Mouse (Mus musculus): ENCODE data around the gene Ogn.

Ogn gene

DNA sequence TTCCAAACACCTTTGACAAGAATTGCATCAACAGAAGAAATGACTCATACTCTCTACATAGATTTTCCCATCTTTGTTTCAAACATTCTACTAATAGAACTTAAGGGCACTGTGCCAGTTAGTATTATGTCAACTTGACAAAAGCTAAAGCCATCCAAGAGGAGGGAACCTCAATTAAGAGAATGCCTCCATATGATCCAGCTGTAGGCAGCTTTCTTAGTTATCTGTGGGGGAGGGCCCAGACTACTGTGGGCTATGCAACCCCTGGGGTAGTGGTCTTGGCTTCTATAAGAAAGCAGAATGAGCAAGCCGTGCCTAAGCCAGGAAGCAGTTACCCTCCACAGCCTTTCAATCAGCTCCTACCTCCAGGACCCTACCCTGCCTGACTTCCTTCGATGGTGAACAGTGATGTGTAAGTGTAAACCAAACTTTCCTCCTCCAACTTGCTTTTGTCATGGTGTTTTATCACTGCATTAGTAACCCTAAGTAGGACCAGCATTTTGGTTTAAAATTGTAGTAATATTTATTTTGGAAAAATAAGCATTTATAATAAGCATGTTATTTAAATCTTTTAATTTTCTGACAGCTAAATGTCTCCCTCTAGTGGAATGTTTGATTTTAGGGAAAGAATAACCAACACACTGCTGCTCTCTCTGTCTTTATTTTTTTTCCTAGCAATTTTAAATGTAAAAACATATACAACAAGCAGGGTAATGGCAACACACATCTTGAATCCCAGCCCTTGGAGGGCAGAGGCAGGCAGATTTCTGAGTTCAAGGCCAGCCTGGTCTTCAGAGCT is 37.1 kb downstream of the Ogn start:
- no peak for DNase-seq (ENCODE audit: low spot score in 2 of 2)

DNA sequence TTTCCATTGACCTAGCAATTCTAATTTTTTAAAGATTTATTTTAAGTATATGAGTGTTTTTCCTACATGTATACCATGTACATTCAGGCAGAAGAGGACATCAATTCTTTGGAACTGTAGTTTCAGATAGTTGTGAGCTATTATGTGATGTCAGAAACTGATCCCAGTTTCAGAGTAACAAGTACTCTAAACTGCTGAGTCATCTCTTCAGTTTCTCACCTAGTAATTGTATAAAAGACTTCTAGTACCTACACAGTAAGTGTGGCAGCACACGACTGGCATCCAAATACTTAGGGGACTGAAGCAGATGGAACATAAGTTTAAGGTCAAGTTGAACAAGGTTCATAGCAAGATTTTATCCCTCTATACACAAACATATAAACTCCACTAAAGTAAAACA is 38.2 kb downstream of the Ogn start:
- no peak for DNase-seq (ENCODE audit: low spot score in 2 of 2)

DNA sequence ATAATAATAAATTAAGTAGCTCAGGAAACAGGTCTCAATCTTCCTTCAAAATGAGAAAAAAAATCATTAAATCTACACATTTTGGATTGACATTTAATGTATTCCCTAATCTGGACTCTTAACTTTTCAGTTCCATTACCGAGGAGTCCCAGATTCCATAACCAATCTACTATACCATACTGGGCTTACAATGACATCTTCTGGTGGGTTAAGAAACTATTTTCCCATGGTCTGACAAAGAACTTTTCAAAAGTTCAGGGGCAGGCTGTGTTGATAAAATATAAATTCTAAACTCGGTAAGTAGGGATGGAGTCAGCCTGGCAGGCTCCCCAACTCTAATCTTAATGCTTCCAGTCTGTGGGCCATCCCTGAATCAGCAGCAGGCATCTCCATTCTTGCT is 43.3 kb downstream of the Ogn start:
- DNase-seq (ENCODE audit: low spot score in 2 of 2) = no peak

DNA sequence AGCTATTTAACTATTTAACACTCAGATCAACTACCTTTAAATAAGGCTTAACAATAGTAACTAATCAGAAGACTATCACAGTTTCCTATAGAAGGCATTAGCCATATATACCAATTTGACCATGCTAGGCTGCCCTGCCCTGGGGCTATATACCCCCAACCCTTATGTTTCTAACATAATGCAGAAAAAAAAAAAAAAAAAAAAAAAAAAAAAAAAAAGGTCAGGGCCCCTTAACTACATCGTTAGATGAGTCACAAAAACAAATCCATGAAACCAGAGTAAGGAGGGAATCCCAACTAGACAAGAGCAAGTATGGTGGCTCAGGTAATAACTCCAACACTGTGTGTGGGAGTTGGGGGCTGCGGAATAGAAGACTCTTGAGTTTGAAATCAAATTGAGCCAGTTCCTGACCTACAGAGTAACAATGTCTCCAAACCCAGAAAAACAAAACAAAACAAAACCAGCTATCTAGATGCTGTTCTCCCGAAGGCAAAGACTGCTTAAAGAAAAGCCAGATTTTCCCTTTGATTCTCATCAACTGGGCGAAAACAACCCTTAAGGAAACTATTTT is 44.0 kb downstream of the Ogn start:
- no peak for DNase-seq (ENCODE audit: low spot score in 2 of 2)

DNA sequence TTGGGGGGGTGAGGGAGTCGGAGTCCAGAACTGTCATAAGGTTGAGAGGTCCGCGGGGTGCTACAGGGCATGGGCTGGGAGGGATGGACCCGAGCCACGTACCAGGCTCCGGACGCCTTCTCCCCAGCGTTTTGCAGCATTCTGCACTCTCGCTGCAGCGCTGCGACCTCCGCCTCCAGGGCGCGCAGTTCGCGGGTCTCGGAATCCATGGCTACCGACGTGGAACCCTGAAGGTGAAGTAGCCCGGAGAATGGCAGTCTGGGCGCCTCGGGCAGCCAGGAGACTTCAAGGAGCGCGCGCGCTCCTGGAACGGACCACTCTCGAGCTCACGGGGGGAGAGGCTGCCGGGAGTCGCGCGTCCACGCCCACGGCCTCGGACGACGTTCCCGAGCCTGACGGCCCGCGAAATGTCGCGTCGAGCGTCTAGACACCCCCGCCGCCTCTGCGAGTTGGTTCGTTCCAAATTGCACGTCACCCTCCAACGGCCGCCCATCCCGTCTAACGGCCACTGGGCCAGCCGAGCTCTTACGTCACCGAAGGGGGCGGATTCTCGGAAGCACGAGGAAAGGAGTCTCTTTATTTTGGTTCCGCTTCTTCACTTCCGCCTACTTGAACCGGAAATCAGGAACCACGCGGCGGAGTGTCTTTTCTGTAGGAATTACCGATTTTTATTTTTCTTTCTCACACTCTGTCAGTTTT is 44.8 kb downstream of the Ogn start, which contains the start of the genes Cenpp and Nol8:
Gene Cenpp, minus strand, starts transcription at position 305 of the 699 bp plus-strand sequence.
Gene Nol8, plus strand, starts transcription at position 598 of the 699 bp plus-strand sequence.
- peak; percentile 98 to 100 for DNase-seq (ENCODE audit: low spot score in 2 of 2)

DNA sequence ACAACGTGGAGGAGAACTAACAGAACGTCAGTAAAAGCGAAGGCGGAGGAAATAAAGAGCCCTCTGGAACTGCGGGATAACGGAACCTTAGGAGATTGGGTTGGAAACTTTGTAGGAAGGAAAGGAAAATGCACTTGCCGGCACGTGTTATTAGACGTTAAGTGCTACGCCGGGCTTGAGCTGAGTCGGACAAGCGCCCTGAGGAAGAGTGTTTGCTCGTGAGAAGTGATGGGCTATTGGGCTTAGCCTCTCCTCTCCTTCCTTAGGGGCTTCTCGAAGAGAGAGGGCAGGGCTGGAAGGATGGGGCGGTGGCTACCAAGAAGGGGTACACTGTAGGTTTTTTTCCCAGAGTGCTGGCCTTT is 45.3 kb downstream of the Ogn start:
- DNase-seq (ENCODE audit: low spot score in 2 of 2) = peak in 1 of 2 experiments; percentile 62
